Mouse (Mus musculus) testis, postnatal 14 days (tissue): Measurements from ENCODE around the gene Gm20696.
A peak's percentile ranks its signal among the peaks of the same experiment; 100 is the strongest.

Experiments
- DNase-seq: peaks from one replicate; pipeline ENCODE4 v3.0.0; 2021; ENCODE audit warnings: low spot score

Gm20696 gene

GRCm38 (mm10) chr6:99388023-99388422 lies 278.6 kb downstream of the Gm20696 start:
- DNase-seq = no peak

GRCm38 (mm10) chr6:99385059-99385604 lies 281.5 kb downstream of the Gm20696 start:
- no peak for DNase-seq

- no peak for DNase-seq
Observed at GRCm38 (mm10) chr6:99383846-99384472, 282.6 kb downstream of the Gm20696 start.

GRCm38 (mm10) chr6:99380146-99380545 lies 286.5 kb downstream of the Gm20696 start:
- no peak for DNase-seq

- DNase-seq = no peak
Observed at GRCm38 (mm10) chr6:99378997-99379710, 287.4 kb downstream of the Gm20696 start.

- no peak for DNase-seq
Observed at GRCm38 (mm10) chr6:99377716-99378115, 288.9 kb downstream of the Gm20696 start.

- DNase-seq = no peak
Observed at GRCm38 (mm10) chr6:99377131-99377530, 289.5 kb downstream of the Gm20696 start.

- DNase-seq = no peak
Observed at GRCm38 (mm10) chr6:99376721-99377120, 289.9 kb downstream of the Gm20696 start.

GRCm38 (mm10) chr6:99375865-99376264 lies 290.7 kb downstream of the Gm20696 start:
- no peak for DNase-seq

GRCm38 (mm10) chr6:99375376-99375775 lies 291.2 kb downstream of the Gm20696 start:
- no peak for DNase-seq

- no peak for DNase-seq
Observed at GRCm38 (mm10) chr6:99374448-99375271, 291.9 kb downstream of the Gm20696 start.

GRCm38 (mm10) chr6:99372427-99372826 lies 294.2 kb downstream of the Gm20696 start:
- DNase-seq = no peak

- no peak for DNase-seq
Observed at GRCm38 (mm10) chr6:99372016-99372415, 294.6 kb downstream of the Gm20696 start.

- no peak for DNase-seq
Observed at GRCm38 (mm10) chr6:99369931-99370330, 296.7 kb downstream of the Gm20696 start.

- DNase-seq = no peak
Observed at GRCm38 (mm10) chr6:99369156-99369555, 297.4 kb downstream of the Gm20696 start.

- DNase-seq = no peak
Observed at GRCm38 (mm10) chr6:99368118-99368753, 298.4 kb downstream of the Gm20696 start.

GRCm38 (mm10) chr6:99364545-99364944 lies 302.1 kb downstream of the Gm20696 start:
- peak; percentile 29 for DNase-seq

- DNase-seq = no peak
Observed at GRCm38 (mm10) chr6:99360581-99360980, 306.0 kb downstream of the Gm20696 start.

GRCm38 (mm10) chr6:99359765-99360499 lies 306.7 kb downstream of the Gm20696 start:
- DNase-seq = no peak

GRCm38 (mm10) chr6:99359036-99359698 lies 307.4 kb downstream of the Gm20696 start:
- no peak for DNase-seq

- DNase-seq = no peak
Observed at GRCm38 (mm10) chr6:99357931-99358330, 308.7 kb downstream of the Gm20696 start.
